Mouse (Mus musculus) sigmoid colon, adult 10 weeks (tissue): ENCODE data around the gene Irx4. TPM values are rescaled to one million over a fixed set of nuclear protein-coding genes. Genes with fewer than 3 reads are reported as not detected.

Source experiments
- polyA plus RNA-seq: library from polyadenylated mRNA; stranded (reverse); fragments of 350-450 nt; fragmentation: Illumina TruSeq; extraction: RNeasy Lipid Tissue Mini Kit (QIAGEN cat#74804); gene quantifications from one replicate; pipeline ENCODE4 v1.2.3, GENCODE M21; 2014; ENCODE audit warnings: low read depth, low replicate concordance

The Irx4 gene
- polyA plus RNA-seq, result not detected

DNA sequence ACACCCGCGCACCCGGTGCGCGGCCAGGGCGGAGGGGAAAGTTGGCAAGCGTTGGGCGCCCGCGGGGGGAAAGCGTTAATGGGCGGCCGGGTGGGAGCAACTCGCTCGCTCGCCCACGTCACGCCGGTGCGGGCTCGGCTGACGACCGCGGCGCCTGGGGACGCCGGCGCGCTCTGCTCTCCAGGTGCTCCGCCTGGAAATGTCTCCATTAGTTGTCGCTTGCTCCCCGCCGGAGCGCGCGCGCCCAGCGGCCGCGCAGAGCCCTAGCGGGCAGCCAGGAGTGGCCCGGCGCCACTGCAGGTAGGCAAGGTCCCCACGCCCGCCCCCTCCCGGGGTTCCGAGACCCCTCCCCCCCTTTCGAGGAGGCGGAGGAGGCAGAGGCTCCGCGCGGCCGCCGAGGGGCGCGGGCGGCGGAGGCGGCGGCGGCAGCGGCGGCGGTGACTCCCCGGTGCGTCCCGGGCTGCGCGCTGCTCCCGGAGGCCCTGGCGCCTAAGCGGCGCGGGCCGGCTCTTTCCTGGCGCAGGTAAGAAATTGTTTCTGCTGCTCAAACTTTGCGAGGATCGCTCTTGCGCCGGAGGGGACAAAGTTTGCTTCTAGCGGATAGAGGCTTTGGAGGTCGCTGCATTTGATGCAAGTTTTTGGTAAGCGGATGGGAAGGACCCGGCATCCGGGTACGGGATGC lies at the start of gene Irx4:
Irx4 (plus strand) TSS at position 126 of the 682 bp plus-strand sequence.

Other genes starting within 250 kb of the Irx4 start
- 69.7 TPM for gene Mrpl36, start 68.0 kb downstream of the Irx4 start, polyA plus RNA-seq
- gene Ndufs6, start 68.1 kb downstream of the Irx4 start, polyA plus RNA-seq, result 36.7 TPM
- gene Lpcat1, start 206.7 kb downstream of the Irx4 start, polyA plus RNA-seq, result 10.2 TPM